Mouse (Mus musculus): ENCODE data around the gene A1cf.

DNA sequence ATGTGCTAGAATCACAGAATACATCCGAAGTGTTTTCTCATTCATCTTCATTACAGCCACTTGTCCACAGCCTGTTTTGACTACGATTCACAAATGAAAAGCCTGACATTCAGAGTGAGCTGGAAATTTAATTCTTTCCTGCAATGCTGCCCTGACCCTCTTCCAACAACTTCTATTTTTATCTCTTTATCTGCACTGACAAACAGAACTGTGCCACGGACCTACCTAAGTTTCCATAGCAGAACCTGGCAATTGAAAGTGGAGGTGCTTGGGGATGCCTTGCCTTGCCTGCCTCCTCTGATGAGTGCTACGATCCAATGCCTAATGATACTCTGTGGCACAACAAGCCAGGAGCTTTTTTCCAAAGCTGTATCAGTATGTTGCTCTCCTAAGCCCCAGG lies 21.4 kb downstream of the A1cf start:
- no peak for TF ChIP-seq CTCF (conservative IDR thresholded peaks at IDR 0.05 in 1 of 2, IDR thresholded peaks at IDR 0.05 in 1 of 2; ENCODE audit: low read depth in 2 of 2, low read length in 2 of 2)
- no peak for TF ChIP-seq USF2 (conservative IDR thresholded peaks at IDR 0.05; ENCODE audit: low read depth, low read length)
- TF ChIP-seq CHD1 (IDR thresholded peaks at IDR 0.05; ENCODE audit: low read depth, low read length): no peak
- TF ChIP-seq BHLHE40 (IDR thresholded peaks at IDR 0.05; ENCODE audit: low read depth, low read length): no peak
- TF ChIP-seq ZNF384 (IDR thresholded peaks at IDR 0.05; ENCODE audit: low read depth, low read length): no peak
- no peak for TF ChIP-seq USF1 (IDR thresholded peaks at IDR 0.05; ENCODE audit: low read depth, low read length)
- TF ChIP-seq E2F4 (IDR thresholded peaks at IDR 0.05; ENCODE audit: insufficient replicate concordance, low read depth, low read length): no peak
- no peak for TF ChIP-seq HCFC1 (IDR thresholded peaks at IDR 0.05; ENCODE audit: low read depth, low read length)
- TF ChIP-seq GABPA (IDR thresholded peaks at IDR 0.05; ENCODE audit: insufficient replicate concordance, low read depth, low read length): no peak

Data from CH12.LX (cell line).